Mouse (Mus musculus): Measurements from ENCODE around the gene Ctsk. TPM values are rescaled to one million over a fixed set of nuclear protein-coding genes. Genes with fewer than 3 reads are reported as not detected.

Gene Ctsk
- polyA plus RNA-seq, 1 experiment from 2014 or later: 1.8 TPM

DNA sequence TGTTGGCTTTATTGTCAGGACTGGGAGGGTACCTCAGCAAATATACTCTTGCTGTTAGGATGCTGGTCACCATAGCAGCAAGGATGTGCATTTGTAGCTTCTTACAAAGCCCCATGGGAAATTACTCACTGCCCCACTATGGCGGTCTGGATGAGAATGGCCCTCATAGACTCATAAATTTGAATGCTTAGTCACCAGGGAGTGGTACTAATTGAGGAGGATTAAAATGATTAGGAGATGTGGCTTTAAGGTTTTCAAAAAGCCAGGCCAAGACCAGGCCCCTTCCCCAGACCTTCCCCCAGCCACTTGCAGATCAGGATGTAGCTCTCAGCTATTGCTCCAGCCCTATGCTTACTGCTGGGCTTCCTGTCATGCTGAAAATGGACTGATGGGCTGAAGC lies 51.1 kb downstream of the Ctsk start:
- Histone ChIP-seq H3K27ac (ENCODE audit: low read depth, low read length) (no peak overlapping the region), H3K4me2 (no peak overlapping the region), H3K4me1 (replicated peaks; ENCODE audit: control insufficient read depth, insufficient read depth, low read length) (no peaks in the 10 kb centered on the region), H3K9me3 (ENCODE audit: control insufficient read depth, low read length) (no peaks in the 10 kb centered on the region), H3K4me3 (ENCODE audit: low read depth, low read length) (no peak overlapping the region), H3K27me3 (replicated peaks; ENCODE audit: control insufficient read depth, insufficient read depth, low read length) (no peaks in the 10 kb centered on the region), H3K36me3 (ENCODE audit: control insufficient read depth, insufficient read depth, low read length) (no peaks in the 10 kb centered on the region), H3K9ac (ENCODE audit: low read depth, low read length) (no peak overlapping the region)
- DNase-seq (ENCODE audit: low spot score) (no peak), ATAC-seq (replicated peaks; ENCODE audit: low FRiP score) (no peak)
- WGBS: 88% methylated on average over 1 of the region's 1 CpGs

GRCm38 (mm10) chr3:95553986-95554385 lies 54.9 kb downstream of the Ctsk start:
- no peak overlapping the region for H3K27ac ChIP-seq (ENCODE audit: low read depth, low read length)
- no peak overlapping the region for H3K4me2 ChIP-seq
- H3K9ac ChIP-seq (ENCODE audit: low read depth, low read length): no peak overlapping the region
- ATAC-seq (replicated peaks; ENCODE audit: low FRiP score) (no peak), DNase-seq (ENCODE audit: low spot score) (no peak)
- H3K27me3 ChIP-seq (replicated peaks; ENCODE audit: control insufficient read depth, insufficient read depth, low read length): no peaks in the 10 kb centered on the region
- 53% methylated on average over 3 of the region's 3 CpGs for WGBS
- H3K4me3 ChIP-seq (ENCODE audit: low read depth, low read length): no peak overlapping the region
- no peaks in the 10 kb centered on the region for H3K36me3 ChIP-seq (ENCODE audit: control insufficient read depth, insufficient read depth, low read length)
- no peaks in the 10 kb centered on the region for H3K9me3 ChIP-seq (ENCODE audit: control insufficient read depth, low read length)
- H3K4me1 ChIP-seq (replicated peaks; ENCODE audit: control insufficient read depth, insufficient read depth, low read length): no peaks in the 10 kb centered on the region

Other genes starting within 250 kb of the Ctsk start
- gene Bnipl, start 248.1 kb upstream of the Ctsk start, polyA plus RNA-seq (2014; fragmentation: Nextera tagmentation; extraction: Ambion mirVana): 0.08 and 0.25 TPM in 2 replicates
- gene Mindy1, start 217.9 kb upstream of the Ctsk start, polyA plus RNA-seq (2014; fragmentation: Nextera tagmentation; extraction: Ambion mirVana): 29.0 and 29.9 TPM in 2 replicates
- 19.8 and 22.7 TPM in 2 replicates for gene Prune1, start 217.2 kb upstream of the Ctsk start, polyA plus RNA-seq (2014; fragmentation: Nextera tagmentation; extraction: Ambion mirVana)
- 5.5 and 6.7 TPM in 2 replicates for gene Anxa9, start 192.1 kb upstream of the Ctsk start, polyA plus RNA-seq (2014; fragmentation: Nextera tagmentation; extraction: Ambion mirVana)
- gene Cers2, start 184.5 kb upstream of the Ctsk start, polyA plus RNA-seq (2014; fragmentation: Nextera tagmentation; extraction: Ambion mirVana): 178 and 182 TPM in 2 replicates
- gene Setdb1, start 142.1 kb upstream of the Ctsk start, polyA plus RNA-seq (2014; fragmentation: Nextera tagmentation; extraction: Ambion mirVana): 47.0 and 57.6 TPM in 2 replicates
- not detected in 2 replicates for gene 4930558C23Rik, start 96.4 kb upstream of the Ctsk start, polyA plus RNA-seq (2014; fragmentation: Nextera tagmentation; extraction: Ambion mirVana)
- gene Arnt, start 64.9 kb upstream of the Ctsk start, polyA plus RNA-seq (2014; fragmentation: Nextera tagmentation; extraction: Ambion mirVana): 26.5 and 29.8 TPM in 2 replicates
- 16.6 and 18.5 TPM in 2 replicates for gene Ctss, start 27.5 kb downstream of the Ctsk start, polyA plus RNA-seq (2014; fragmentation: Nextera tagmentation; extraction: Ambion mirVana)
- gene Hormad1, start 60.4 kb downstream of the Ctsk start, polyA plus RNA-seq (2014; fragmentation: Nextera tagmentation; extraction: Ambion mirVana): 0.13 and 0.23 TPM in 2 replicates
- gene Golph3l, start 89.7 kb downstream of the Ctsk start, polyA plus RNA-seq (2014; fragmentation: Nextera tagmentation; extraction: Ambion mirVana): 29.8 and 34.3 TPM in 2 replicates
- 51.3 and 55.8 TPM in 2 replicates for gene Ensa, start 125.7 kb downstream of the Ctsk start, polyA plus RNA-seq (2014; fragmentation: Nextera tagmentation; extraction: Ambion mirVana)
- 52.2 and 57.7 TPM in 2 replicates for gene Mcl1, start 159.5 kb downstream of the Ctsk start, polyA plus RNA-seq (2014; fragmentation: Nextera tagmentation; extraction: Ambion mirVana)
- gene Adamtsl4, start 188.7 kb downstream of the Ctsk start, polyA plus RNA-seq (2014; fragmentation: Nextera tagmentation; extraction: Ambion mirVana): 0.38 and 1.2 TPM in 2 replicates
- gene Ecm1, start 240.3 kb downstream of the Ctsk start, polyA plus RNA-seq (2014; fragmentation: Nextera tagmentation; extraction: Ambion mirVana): 30.4 and 31.7 TPM in 2 replicates

All from liver, embryonic 11.5 days (tissue).